Mouse (Mus musculus) spleen, adult 2 months (tissue): ENCODE measurements around the gene Lmo2. TPM values are rescaled to one million over a fixed set of nuclear protein-coding genes. Genes with fewer than 3 reads are reported as not detected.

Source experiments
- DNase-seq, 2 experiments: peaks; one replicate each; pipeline versions ENCODE4 v3.0.0 to v3.0.0-alpha.2; 2012 to 2021; ENCODE audit warnings: low spot score in 2 of 2, low read depth in 1 of 2
- H3K27ac ChIP-seq: fragments of 200-500 bp; 2 replicates; pipeline ENCODE4 v1.5.1; 2012; ENCODE audit warnings: low read length, inconsistent platforms; ENCODE audit not compliant: insufficient read depth
- H3K27me3 ChIP-seq: fragments of 200-500 bp; 2 replicates; pipeline ENCODE4 v1.6.1; 2012; ENCODE audit warnings: mild to moderate bottlenecking, moderate library complexity, low read length, inconsistent platforms; ENCODE audit not compliant: control insufficient read depth, insufficient read depth
- H3K36me3 ChIP-seq: fragments of 200-500 bp; 2 replicates; pipeline ENCODE4 v1.6.1; 2012; ENCODE audit warnings: mild to moderate bottlenecking, low read length, inconsistent platforms; ENCODE audit not compliant: control insufficient read depth, insufficient read depth
- H3K4me1 ChIP-seq: fragments of 200-500 bp; 2 replicates; pipeline ENCODE4 v1.6.1; 2011; ENCODE audit warnings: inconsistent platforms; ENCODE audit not compliant: control insufficient read depth, insufficient read depth, insufficient read length
- H3K4me3 ChIP-seq: fragments of 200-500 bp; 2 replicates; pipeline ENCODE4 v1.5.1; 2011; ENCODE audit warnings: mild to moderate bottlenecking, inconsistent platforms; ENCODE audit not compliant: insufficient read depth, insufficient read length; ENCODE audit errors: extremely low read depth
- CTCF ChIP-seq: fragments of 200-500 bp; IDR thresholded peaks from 2 replicates; pipeline ENCODE4 v1.5.1; 2011; ENCODE audit warnings: mild to moderate bottlenecking, inconsistent platforms; ENCODE audit not compliant: insufficient read depth, insufficient read length, insufficient replicate concordance; ENCODE audit errors: extremely low read depth
- POLR2A ChIP-seq: fragments of 200-500 bp; IDR thresholded peaks from 2 replicates; pipeline ENCODE4 v1.6.1; 2011; ENCODE audit warnings: low read depth, low read length, inconsistent platforms
- WGBS: fragments of 180-500 bp; shearing (Covaris S2); methylation state at CpG from one replicate; pipeline ENCODE4 v1.1.7; 2018; 5-methylcytosine and 5-hydroxymethylcytosine counted together
- polyA plus RNA-seq: library from polyadenylated mRNA; depleted of rRNA; stranded (reverse); fragments of >200 nt; gene quantifications from 2 replicates; pipeline ENCODE4 v1.2.3, GENCODE M21; 2012

The Lmo2 gene
- polyA plus RNA-seq, 1 experiment, result 91.1 TPM

GRCm38 (mm10) chr2:103989724-103990123 lies 31.9 kb downstream of the Lmo2 start:
- Histone ChIP-seq H3K27ac (no peak overlapping the region), H3K36me3 (no peaks in the 10 kb centered on the region), H3K4me3 (no peak overlapping the region), H3K27me3 (no peaks in the 10 kb centered on the region), H3K4me1 (no peaks in the 10 kb centered on the region)
- 90% methylated on average over 6 of the region's 6 CpGs for WGBS
- TF ChIP-seq POLR2A, result no peak
- no peak for TF ChIP-seq CTCF
- no peak for DNase-seq

- no peaks in the 10 kb centered on the region for H3K27me3 ChIP-seq
- TF ChIP-seq CTCF (no peak), POLR2A (no peak)
- no peak overlapping the region for H3K27ac ChIP-seq
- no peaks in the 10 kb centered on the region for H3K36me3 ChIP-seq
- no peaks in the 10 kb centered on the region for H3K4me1 ChIP-seq
- no peak overlapping the region for H3K4me3 ChIP-seq
- no peak for DNase-seq
Measured at GRCm38 (mm10) chr2:103991303-103991702, 33.5 kb downstream of the Lmo2 start.

GRCm38 (mm10) chr2:103992162-103992561 lies 34.4 kb downstream of the Lmo2 start:
- Histone ChIP-seq H3K27me3 (no peaks in the 10 kb centered on the region), H3K36me3 (no peaks in the 10 kb centered on the region), H3K4me1 (no peaks in the 10 kb centered on the region), H3K27ac (no peak overlapping the region), H3K4me3 (no peak overlapping the region)
- 94% methylated on average over 9 of the region's 9 CpGs for WGBS
- TF ChIP-seq POLR2A (no peak), CTCF (no peak)
- no peak for DNase-seq

- no peaks in the 10 kb centered on the region for H3K27me3 ChIP-seq
- H3K4me1 ChIP-seq, result no peaks in the 10 kb centered on the region
- H3K36me3 ChIP-seq, result no peaks in the 10 kb centered on the region
- DNase-seq, result no peak
- H3K4me3 ChIP-seq, result no peak overlapping the region
- 87% methylated on average over 17 of the region's 17 CpGs for WGBS
- no peak overlapping the region for H3K27ac ChIP-seq
- no peak for TF ChIP-seq POLR2A
- no peak for TF ChIP-seq CTCF
Measured at GRCm38 (mm10) chr2:103992618-103993332, 35.0 kb downstream of the Lmo2 start.

- H3K4me3 ChIP-seq, result no peak overlapping the region
- no peaks in the 10 kb centered on the region for H3K27me3 ChIP-seq
- no peak for TF ChIP-seq POLR2A
- TF ChIP-seq CTCF, result peak; percentile 34; the same call in 1 of the 2 replicates
- peak in 1 of 2 experiments; percentile 37 for DNase-seq
- no peak overlapping the region for H3K27ac ChIP-seq
- no peaks in the 10 kb centered on the region for H3K36me3 ChIP-seq
- no peaks in the 10 kb centered on the region for H3K4me1 ChIP-seq
- WGBS, result 7% methylated on average over 2 of the region's 2 CpGs
Measured at GRCm38 (mm10) chr2:104001076-104001475, 43.3 kb downstream of the Lmo2 start.

GRCm38 (mm10) chr2:104001861-104002260 lies 44.1 kb downstream of the Lmo2 start:
- DNase-seq, result no peak
- 70% methylated on average over 4 of the region's 4 CpGs for WGBS
- Histone ChIP-seq H3K27me3 (no peaks in the 10 kb centered on the region), H3K4me3 (no peak overlapping the region), H3K27ac (no peak overlapping the region), H3K36me3 (no peaks in the 10 kb centered on the region), H3K4me1 (no peaks in the 10 kb centered on the region)
- TF ChIP-seq CTCF (no peak), POLR2A (no peak)

- Histone ChIP-seq H3K4me3 (no peak overlapping the region), H3K4me1 (no peaks in the 10 kb centered on the region), H3K27me3 (no peaks in the 10 kb centered on the region), H3K36me3 (no peaks in the 10 kb centered on the region), H3K27ac (no peak overlapping the region)
- TF ChIP-seq POLR2A (no peak), CTCF (peak; percentile 68; the same call in 1 of the 2 replicates)
- peak; percentile 23 to 58 for DNase-seq
- WGBS, result 35% methylated on average over 16 of the region's 16 CpGs
Measured at GRCm38 (mm10) chr2:104002711-104003413, 45.1 kb downstream of the Lmo2 start.
